ENCODE assay signal across 8 mouse cellular contexts in genomic region chr9:21955225-21955569, GRCm38 (mm10). TPM values are rescaled to one million over a fixed set of nuclear protein-coding genes. Genes with fewer than 3 reads are reported as not detected.
DNase-seq lines count a peak whose midpoint lies in the region; ATAC-seq and TF ChIP-seq lines count a peak whose summit lies in the region.

No protein-coding gene starts in this region.

- H3K79me2 ChIP-seq in myocyte (ENCODE audit: control insufficient read depth, insufficient read depth), result no peaks in the 10 kb centered on the region

- peak overlapping the region; percentile 27; the same call in 1 of the 2 replicates for H3K9ac ChIP-seq in lung, embryonic 14.5 days
- H3K9ac ChIP-seq in embryonic facial prominence, embryonic 13.5 days, result peak overlapping the region; percentile 82
- peak overlapping the region; percentile 91 for H3K9ac ChIP-seq in intestine, embryonic 16.5 days (ENCODE audit: low read depth, low read length)

- peak; percentile 65 for ATAC-seq in lung, embryonic 14.5 days (ENCODE audit: insufficient read depth)
- no peak; the same call in 1 of the 2 replicates for ATAC-seq in embryonic facial prominence, embryonic 13.5 days (ENCODE audit: insufficient number of reproducible peaks, insufficient read depth, low FRiP score, low TSS enrichment, low read depth)
- ATAC-seq in intestine, embryonic 16.5 days, result peak; percentile 63

- H3K27me3 ChIP-seq in lung, embryonic 14.5 days (ENCODE audit: insufficient read depth, low read length), result peaks cover 8% of the 10 kb centered on the region; the same call in 1 of the 2 replicates
- H3K27me3 ChIP-seq in embryonic facial prominence, embryonic 13.5 days, result peaks cover 14% of the 10 kb centered on the region
- H3K27me3 ChIP-seq in intestine, embryonic 16.5 days (replicated peaks; ENCODE audit: control insufficient read depth, insufficient read depth, low read length), result peaks cover 8% of the 10 kb centered on the region
- no peaks in the 10 kb centered on the region for H3K27me3 ChIP-seq in myocyte (ENCODE audit: control insufficient read depth, insufficient read depth, insufficient read length)

- peak overlapping the region; percentile 91 for H3ac ChIP-seq in myocyte (ENCODE audit: control insufficient read depth, insufficient read length)

- TF ChIP-seq POLR2A in myocyte (IDR thresholded peaks at IDR 0.05; ENCODE audit: insufficient read length, low read depth), result no peak

- H3K9me3 ChIP-seq in lung, embryonic 14.5 days (ENCODE audit: low read depth, low read length), result no peaks in the 10 kb centered on the region
- no peaks in the 10 kb centered on the region for H3K9me3 ChIP-seq in embryonic facial prominence, embryonic 13.5 days
- no peaks in the 10 kb centered on the region for H3K9me3 ChIP-seq in intestine, embryonic 16.5 days (ENCODE audit: control insufficient read depth, low read length)

- 0 out of 2 replicates have a peak overlapping the region, but pooled peaks have one; percentile 33 for H3K27ac ChIP-seq in lung, embryonic 14.5 days (ENCODE audit: low read depth)
- peak overlapping the region; percentile 91 for H3K27ac ChIP-seq in embryonic facial prominence, embryonic 13.5 days
- H3K27ac ChIP-seq in intestine, embryonic 16.5 days (ENCODE audit: low read length), result peak overlapping the region; percentile 94

- no peaks in the 10 kb centered on the region; the same call in 1 of the 2 replicates for H3K36me3 ChIP-seq in lung, embryonic 14.5 days (ENCODE audit: insufficient read depth)
- H3K36me3 ChIP-seq in embryonic facial prominence, embryonic 13.5 days, result peaks cover 7% of the 10 kb centered on the region; the same call in 1 of the 2 replicates
- no peaks in the 10 kb centered on the region for H3K36me3 ChIP-seq in intestine, embryonic 16.5 days (ENCODE audit: control insufficient read depth, insufficient read depth, low read length)
- H3K36me3 ChIP-seq in myocyte (ENCODE audit: control insufficient read depth, insufficient read depth), result no peaks in the 10 kb centered on the region

- no peaks in the 10 kb centered on the region for H3K4me1 ChIP-seq in lung, embryonic 14.5 days (ENCODE audit: insufficient read depth)
- peaks cover 6% of the 10 kb centered on the region for H3K4me1 ChIP-seq in embryonic facial prominence, embryonic 13.5 days
- peaks cover 6% of the 10 kb centered on the region; the same call in 1 of the 2 replicates for H3K4me1 ChIP-seq in intestine, embryonic 16.5 days (ENCODE audit: control insufficient read depth, insufficient read depth, low read length)

- TF ChIP-seq CTCF in lung, embryonic 14.5 days (IDR thresholded peaks at IDR 0.05; ENCODE audit: low read depth), result peak; percentile 49

- no peak for DNase-seq in lung, embryonic 14.5 days
- no peak for DNase-seq in lung, postnatal 36 days
- no peak for DNase-seq in adrenal gland, postnatal 36 days
- DNase-seq in urinary bladder, postnatal 10 days (ENCODE audit: low spot score), result no peak
- no peak for DNase-seq in left cerebral cortex, adult 11 months (ENCODE audit: low spot score)

- H3K4me2 ChIP-seq in lung, embryonic 14.5 days, result peak overlapping the region; percentile 67
- H3K4me2 ChIP-seq in embryonic facial prominence, embryonic 13.5 days, result peak overlapping the region; percentile 71
- H3K4me2 ChIP-seq in intestine, embryonic 16.5 days (ENCODE audit: low read depth, low read length), result peak overlapping the region; percentile 68
- H3K4me2 ChIP-seq in myocyte (ENCODE audit: low read depth), result peak overlapping the region; percentile 60

- H3K4me3 ChIP-seq in lung, embryonic 14.5 days (ENCODE audit: low read depth, low read length), result peak overlapping the region; percentile 65
- peak overlapping the region; percentile 72 for H3K4me3 ChIP-seq in embryonic facial prominence, embryonic 13.5 days
- H3K4me3 ChIP-seq in intestine, embryonic 16.5 days (ENCODE audit: low read length), result peak overlapping the region; percentile 78
- peak overlapping the region; percentile 39 for H3K4me3 ChIP-seq in myocyte

- under 1% methylated on average over 18 of the region's 18 CpGs for WGBS in lung, embryonic 14.5 days
- 2% methylated on average over 18 of the region's 18 CpGs for WGBS in embryonic facial prominence, embryonic 13.5 days
- WGBS in intestine, embryonic 16.5 days, result 1% methylated on average over 18 of the region's 18 CpGs

TF ChIP-seq in myocyte, 11 proteins besides CTCF, POLR2A, EP300 and RAD21:
- TF ChIP-seq CEBPB (IDR thresholded peaks at IDR 0.05; ENCODE audit: insufficient read depth, poor library complexity, severe bottlenecking) (no peak), REST (IDR thresholded peaks at IDR 0.05; ENCODE audit: insufficient read depth, insufficient read length) (no peak), MYOD1 (IDR thresholded peaks at IDR 0.05; ENCODE audit: control insufficient read depth in 1 of 3, insufficient read length in 2 of 3, low read depth in 2 of 3) (no peak), POLR2AphosphoS2 (IDR thresholded peaks at IDR 0.05; ENCODE audit: insufficient read length, low read depth) (no peak), TCF3 (IDR thresholded peaks at IDR 0.05; ENCODE audit: insufficient read length, low read depth) (no peak), USF1 (IDR thresholded peaks at IDR 0.05; ENCODE audit: low read depth) (peak; percentile 30), MYOG (IDR thresholded peaks at IDR 0.05; ENCODE audit: control insufficient read depth in 1 of 3, insufficient read depth in 1 of 3, insufficient read length in 2 of 3, low read depth in 2 of 3) (no peak)

RNA-seq across cellular contexts. Expression of gene Swsap1, which starts 0.4 kb away (rescaled TPM):
- polyA plus RNA-seq in lung, embryonic 14.5 days (2014; fragmentation: Nextera tagmentation; extraction: Ambion mirVana), result 10.2 and 12.2 TPM in 2 replicates
- polyA plus RNA-seq in embryonic facial prominence, embryonic 13.5 days (2015; fragmentation: Nextera tagmentation; extraction: Ambion mirVana), result 5.2 and 7.3 TPM in 2 replicates
- 5.9 and 6.5 TPM in 2 replicates for polyA plus RNA-seq in intestine, embryonic 16.5 days (2015; fragmentation: Nextera tagmentation; extraction: Ambion mirVana)
- 8.9 TPM for polyA plus RNA-seq in myocyte (2012; fragmentation: generic; extraction: Trizol)
- total RNA-seq in adrenal gland, postnatal 36 days (2021), result 10 to 100 TPM; 12.4 to 18.3 TPM

RNA-seq across cellular contexts. Expression of gene Epor, which starts 8.1 kb away (rescaled TPM):
- polyA plus RNA-seq in lung, embryonic 14.5 days (2014; fragmentation: Nextera tagmentation; extraction: Ambion mirVana), result 5.3 and 6.4 TPM in 2 replicates
- polyA plus RNA-seq in embryonic facial prominence, embryonic 13.5 days (2015; fragmentation: Nextera tagmentation; extraction: Ambion mirVana), result 8.5 and 9.3 TPM in 2 replicates
- 4.8 and 6.4 TPM in 2 replicates for polyA plus RNA-seq in intestine, embryonic 16.5 days (2015; fragmentation: Nextera tagmentation; extraction: Ambion mirVana)
- 3.2 TPM for polyA plus RNA-seq in myocyte (2012; fragmentation: generic; extraction: Trizol)
- 1 to 10 TPM; 1.9 to 2.0 TPM for total RNA-seq in adrenal gland, postnatal 36 days (2021)

RNA-seq across cellular contexts. Expression of gene Plppr2, which starts 18.4 kb away (rescaled TPM):
- 7.7 and 10.2 TPM in 2 replicates for polyA plus RNA-seq in lung, embryonic 14.5 days (2014; fragmentation: Nextera tagmentation; extraction: Ambion mirVana)
- 12.7 and 14.5 TPM in 2 replicates for polyA plus RNA-seq in embryonic facial prominence, embryonic 13.5 days (2015; fragmentation: Nextera tagmentation; extraction: Ambion mirVana)
- 5.2 and 6.2 TPM in 2 replicates for polyA plus RNA-seq in intestine, embryonic 16.5 days (2015; fragmentation: Nextera tagmentation; extraction: Ambion mirVana)
- 21.5 TPM for polyA plus RNA-seq in myocyte (2012; fragmentation: generic; extraction: Trizol)
- 10 to 100 TPM; 27.1 to 35.8 TPM for total RNA-seq in adrenal gland, postnatal 36 days (2021)

RNA-seq across cellular contexts. Expression of gene Tmem205, which starts 27.8 kb away (rescaled TPM):
- polyA plus RNA-seq in lung, embryonic 14.5 days (2014; fragmentation: Nextera tagmentation; extraction: Ambion mirVana), result 39.5 and 40.1 TPM in 2 replicates
- 44.5 and 46.7 TPM in 2 replicates for polyA plus RNA-seq in embryonic facial prominence, embryonic 13.5 days (2015; fragmentation: Nextera tagmentation; extraction: Ambion mirVana)
- polyA plus RNA-seq in intestine, embryonic 16.5 days (2015; fragmentation: Nextera tagmentation; extraction: Ambion mirVana), result 93.9 and 97.0 TPM in 2 replicates
- 55.1 TPM for polyA plus RNA-seq in myocyte (2012; fragmentation: generic; extraction: Trizol)
- 100 to 1,000 TPM; 318 to 566 TPM for total RNA-seq in adrenal gland, postnatal 36 days (2021)

RNA-seq across cellular contexts. Expression of gene Ccdc159, which starts 27.9 kb away (rescaled TPM):
- 2.8 and 4.9 TPM in 2 replicates for polyA plus RNA-seq in lung, embryonic 14.5 days (2014; fragmentation: Nextera tagmentation; extraction: Ambion mirVana)
- polyA plus RNA-seq in embryonic facial prominence, embryonic 13.5 days (2015; fragmentation: Nextera tagmentation; extraction: Ambion mirVana), result 4.1 and 4.3 TPM in 2 replicates
- polyA plus RNA-seq in intestine, embryonic 16.5 days (2015; fragmentation: Nextera tagmentation; extraction: Ambion mirVana), result 2.6 and 3.5 TPM in 2 replicates
- polyA plus RNA-seq in myocyte (2012; fragmentation: generic; extraction: Trizol), result 2.5 TPM
- total RNA-seq in adrenal gland, postnatal 36 days (2021), result 1 to 10 TPM; 9.4 to 9.7 TPM

Comparison
In these comparisons a context has a peak if more than half of its experiments do, and no peak if none do; other contexts are left out.
1. H3K27ac ChIP-seq: peak in every context shown above with its lines; median percentile 94 in intestine, embryonic 16.5 days; 91 in embryonic facial prominence, embryonic 13.5 days; 33 in lung, embryonic 14.5 days.
2. H3K9ac ChIP-seq: peak in every context shown above with its lines; median percentile 91 in intestine, embryonic 16.5 days; 82 in embryonic facial prominence, embryonic 13.5 days; 27 in lung, embryonic 14.5 days.